Mouse (Mus musculus): ENCODE measurements around the gene Esp34.

Gene Esp34

DNA sequence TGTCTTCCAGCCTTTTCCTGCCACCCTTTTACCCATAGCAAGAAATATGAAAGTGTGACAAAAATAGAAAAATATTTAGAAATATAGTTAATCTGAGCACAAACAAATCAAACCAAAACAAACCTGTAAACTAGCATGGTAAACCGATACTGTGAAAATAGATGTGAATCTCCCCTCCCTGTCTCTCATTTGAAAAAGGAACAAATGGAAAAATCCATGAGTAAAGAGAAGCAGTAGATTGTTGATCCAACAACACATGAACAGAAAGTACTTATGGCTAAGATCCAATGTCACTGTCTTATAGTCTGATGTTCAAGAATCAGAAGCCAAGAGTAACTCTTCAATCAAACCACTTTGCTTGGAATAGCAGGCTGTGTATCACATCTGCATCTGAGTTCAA lies at the start of gene Esp34:
Esp34 (plus strand) TSS at position 301 of the 400 bp plus-strand sequence.
- in situ Hi-C loops (cut with MboI; ENCODE audit: low sequenced_read_pairs), result no loop called here

- in situ Hi-C loops (cut with MboI; ENCODE audit: low sequenced_read_pairs), result no loop called here
Measured at GRCm38 (mm10) chr17:38562527-38562926, 8.5 kb downstream of the Esp34 start.

All from CH12F3 (cell line).